Mouse (Mus musculus): Measurements from ENCODE around the gene Pcyox1.

- no peak for TF ChIP-seq CTCF (IDR thresholded peaks at IDR 0.05; ENCODE audit: extremely low read depth, insufficient read depth, insufficient read length, insufficient replicate concordance)
- TF ChIP-seq POLR2A (IDR thresholded peaks at IDR 0.05; ENCODE audit: low read depth, low read length), result no peak
These were observed 48.6 kb upstream of the Pcyox1 start for GRCm38 (mm10) chr6:86445551-86445950.

All from spleen, adult 2 months (tissue).